Mouse (Mus musculus): Measurements from ENCODE around the gene Pnpla8. TPM values are rescaled to one million over a fixed set of nuclear protein-coding genes. Genes with fewer than 3 reads are reported as not detected.
"Not testable (repeated sequence)": the region's sequence is repeated elsewhere in the genome, so short reads cannot be mapped to it uniquely, and the experiment has no call there.

Pnpla8 gene
- total RNA-seq, 2 experiments from 2014 or later: 117 to 127 TPM

- DNase-seq: no peak
These were observed 48.2 kb downstream of the Pnpla8 start for GRCm38 (mm10) chr12:44269311-44269831.

DNA sequence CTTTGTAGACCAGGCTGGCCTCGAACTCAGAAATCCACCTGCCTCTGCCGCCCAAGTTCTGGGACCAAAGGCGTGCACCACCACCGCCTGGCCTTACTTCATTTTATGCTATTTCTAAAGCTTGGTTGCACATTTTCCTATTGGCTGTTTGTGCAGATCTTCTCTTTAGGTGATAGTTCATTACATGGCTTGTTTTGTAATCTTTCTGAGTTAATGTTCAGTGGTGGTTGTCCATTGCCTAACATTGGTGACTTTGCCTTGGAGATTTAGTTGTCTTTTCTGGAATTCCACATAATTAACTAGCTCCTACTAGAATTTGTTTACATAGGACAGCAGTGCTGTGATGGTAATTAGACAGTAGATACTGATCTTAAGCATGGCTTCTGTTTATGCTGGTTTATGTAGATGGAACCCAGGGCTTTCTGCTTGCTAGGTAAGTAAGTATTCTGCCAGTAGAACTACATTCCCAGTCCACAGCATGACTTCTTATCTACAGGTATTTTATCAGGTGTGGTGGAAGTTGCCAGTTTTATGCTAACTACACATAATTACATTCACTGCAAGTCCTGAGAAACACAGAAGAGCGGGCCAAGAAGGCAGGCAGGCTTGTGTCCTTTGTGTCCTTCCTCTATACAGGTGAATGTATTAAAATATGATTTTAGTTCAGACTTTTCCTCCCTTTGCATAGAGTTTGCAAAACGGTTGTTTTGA, 53.1 kb downstream of the Pnpla8 start:
- DNase-seq: no peak

GRCm38 (mm10) chr12:44280147-44280546, 59.0 kb downstream of the Pnpla8 start:
- not testable (repeated sequence) for DNase-seq

DNA sequence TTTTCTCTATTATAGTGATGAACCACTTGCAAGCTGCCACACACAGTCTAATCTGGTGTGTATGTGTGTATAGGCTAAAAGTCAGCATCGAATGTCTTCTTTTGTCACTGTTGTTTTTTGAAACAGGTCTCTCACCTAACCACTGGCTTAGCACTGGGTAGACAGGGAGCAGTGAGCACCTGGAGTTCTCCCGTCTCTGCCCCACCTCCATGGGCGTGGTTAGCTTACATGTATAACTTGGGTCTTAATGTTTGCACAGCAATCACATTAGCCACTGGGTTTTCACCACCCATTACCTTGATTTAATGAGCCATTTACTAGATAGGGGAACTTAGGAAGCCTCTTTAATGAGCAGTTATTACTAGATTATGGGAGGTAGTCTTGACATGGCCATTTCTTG, 60.4 kb downstream of the Pnpla8 start:
- DNase-seq: no peak

GRCm38 (mm10) chr12:44283378-44283777, 62.2 kb downstream of the Pnpla8 start:
- DNase-seq: no peak

DNA sequence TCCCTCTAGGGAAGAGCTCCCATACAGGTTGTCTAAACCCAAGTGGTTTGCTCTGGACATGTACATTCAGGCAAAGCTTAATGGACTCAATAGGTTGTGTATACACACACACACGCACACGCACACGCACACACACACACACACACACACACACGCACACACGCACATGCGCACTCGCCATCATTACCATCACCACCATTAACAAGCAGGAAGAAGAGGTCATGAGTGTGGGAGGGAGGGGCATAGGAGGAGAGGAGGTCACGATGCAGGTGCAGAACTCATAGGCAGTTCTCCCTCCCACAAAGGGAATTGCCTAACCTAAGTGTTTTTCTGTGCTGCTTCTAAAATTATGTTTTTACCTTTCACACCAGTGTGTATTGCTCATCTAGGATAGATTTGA, 65.8 kb downstream of the Pnpla8 start:
- no peak for DNase-seq

DNA sequence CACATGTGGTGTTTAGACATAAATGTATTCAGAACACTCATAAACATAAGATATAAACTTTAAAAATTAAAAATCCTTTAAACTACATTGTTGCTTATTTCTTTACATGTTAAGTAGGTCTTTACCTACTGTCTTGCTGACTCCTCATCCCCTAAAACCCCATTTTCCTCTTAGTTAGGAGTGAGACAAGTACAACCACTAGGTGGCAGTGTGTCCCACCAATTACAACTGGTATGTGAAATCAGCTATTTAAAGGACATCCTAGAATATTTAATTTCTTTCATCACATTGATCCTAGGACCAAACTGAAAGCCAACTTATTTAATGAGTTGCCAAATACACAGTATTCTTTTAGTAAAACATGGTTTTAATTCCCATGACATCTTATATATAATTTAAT, 71.1 kb downstream of the Pnpla8 start:
- DNase-seq: peak in 1 of 2 experiments; percentile 47

DNA sequence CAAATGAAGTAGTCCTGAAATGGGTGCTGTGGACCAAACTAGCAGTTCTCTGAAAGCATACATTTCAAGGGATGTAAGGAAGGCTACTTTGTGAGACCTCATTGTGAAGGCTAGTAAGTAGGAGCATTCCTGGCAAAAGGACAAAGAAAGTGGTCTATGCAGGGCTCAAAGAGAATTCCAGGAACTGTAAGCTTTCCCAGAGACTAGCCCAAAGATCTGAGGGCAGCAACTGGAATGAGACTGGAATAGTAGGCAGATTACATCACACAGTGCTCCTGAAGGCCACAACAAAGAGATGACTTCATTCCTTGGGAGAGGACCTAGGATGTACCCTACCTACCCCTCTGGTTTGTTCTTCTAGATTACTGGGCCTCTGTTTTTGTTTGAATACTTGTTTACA, 79.6 kb downstream of the Pnpla8 start:
- no peak for DNase-seq

DNA sequence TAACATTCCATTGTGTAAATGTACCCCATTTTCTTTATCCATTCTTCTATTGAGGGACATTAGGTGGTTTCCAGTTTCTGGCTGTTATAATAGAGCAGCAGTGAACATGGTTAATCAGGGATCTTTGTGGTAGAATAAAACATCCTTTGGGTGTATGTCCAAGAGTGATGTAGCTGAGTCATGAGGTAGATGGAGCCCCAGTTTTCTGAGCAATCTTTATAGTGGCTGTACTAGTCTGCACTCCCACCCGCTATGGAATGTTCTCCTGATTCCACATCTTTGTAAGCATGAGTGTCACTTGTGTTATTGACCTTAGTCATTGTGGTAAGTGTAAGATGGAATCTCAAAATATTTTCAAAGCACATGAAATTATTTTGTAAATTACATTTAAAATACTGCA, 82.8 kb downstream of the Pnpla8 start:
- no peak for DNase-seq

DNA sequence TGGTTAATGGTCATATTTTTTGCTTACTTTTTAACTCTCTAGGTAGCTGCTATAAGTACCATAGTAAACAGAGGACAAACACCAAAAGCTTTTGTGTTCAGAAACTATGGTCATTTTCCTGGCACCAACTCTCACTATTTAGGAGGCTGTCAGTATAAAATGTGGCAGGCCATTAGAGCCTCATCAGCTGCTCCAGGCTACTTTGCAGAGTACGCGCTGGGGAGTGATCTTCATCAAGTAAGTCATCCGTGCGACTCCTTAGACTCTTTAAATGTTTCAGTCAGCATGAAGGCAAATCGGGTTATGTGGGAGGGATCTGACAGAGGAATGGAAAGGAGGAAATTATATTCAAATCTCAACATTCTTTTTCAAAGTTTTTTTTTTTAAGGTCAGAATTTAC, 83.7 kb downstream of the Pnpla8 start:
- no peak for DNase-seq

GRCm38 (mm10) chr12:44308221-44308620, 87.1 kb downstream of the Pnpla8 start:
- no peak for DNase-seq

DNA sequence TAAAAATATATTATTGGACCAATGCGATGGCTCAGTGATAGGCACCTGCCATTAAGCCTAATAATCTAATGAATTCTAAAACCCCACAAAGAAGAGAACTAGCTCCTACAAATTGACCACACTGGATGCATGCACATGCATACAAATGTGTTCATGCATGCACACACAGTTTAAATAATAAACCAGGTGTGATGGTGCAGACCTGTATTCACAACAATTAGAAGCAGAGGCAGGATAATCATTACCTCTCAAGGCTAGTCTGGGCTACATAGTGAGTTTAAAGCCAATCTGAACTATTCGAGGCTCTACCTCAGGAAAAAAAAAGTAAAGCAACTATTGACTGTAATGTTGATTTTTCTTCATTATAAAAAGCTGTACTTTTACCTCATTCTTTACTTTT, 94.0 kb downstream of the Pnpla8 start:
- DNase-seq: no peak

- no peak for DNase-seq
These were observed 103.9 kb downstream of the Pnpla8 start for GRCm38 (mm10) chr12:44325091-44325490.

DNA sequence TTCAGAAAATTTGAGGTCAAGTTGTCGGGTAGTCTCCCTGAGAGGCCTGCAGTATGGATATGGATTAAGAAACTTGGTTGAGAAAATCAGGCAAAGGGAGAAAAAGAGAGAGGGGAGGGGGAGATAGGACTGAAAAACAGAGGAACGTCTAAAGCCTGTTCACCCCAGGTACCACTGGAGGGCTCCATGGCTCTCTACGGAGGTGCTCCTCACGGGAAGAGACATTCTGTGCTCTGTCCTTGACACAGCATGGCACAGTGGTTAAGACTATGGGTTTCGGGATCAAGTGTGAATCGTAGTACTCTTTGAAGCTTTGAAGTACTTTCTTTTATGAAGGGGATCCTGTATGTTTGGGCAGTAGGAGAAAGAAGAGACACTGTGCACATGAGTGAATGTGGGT, 106.3 kb downstream of the Pnpla8 start:
- no peak for DNase-seq

GRCm38 (mm10) chr12:44328381-44329315, 107.5 kb downstream of the Pnpla8 start, which contains the start of gene Nrcam:
Gene Nrcam, plus strand, starts transcription at chr12:44328885.
- DNase-seq: peak; percentile 76

DNA sequence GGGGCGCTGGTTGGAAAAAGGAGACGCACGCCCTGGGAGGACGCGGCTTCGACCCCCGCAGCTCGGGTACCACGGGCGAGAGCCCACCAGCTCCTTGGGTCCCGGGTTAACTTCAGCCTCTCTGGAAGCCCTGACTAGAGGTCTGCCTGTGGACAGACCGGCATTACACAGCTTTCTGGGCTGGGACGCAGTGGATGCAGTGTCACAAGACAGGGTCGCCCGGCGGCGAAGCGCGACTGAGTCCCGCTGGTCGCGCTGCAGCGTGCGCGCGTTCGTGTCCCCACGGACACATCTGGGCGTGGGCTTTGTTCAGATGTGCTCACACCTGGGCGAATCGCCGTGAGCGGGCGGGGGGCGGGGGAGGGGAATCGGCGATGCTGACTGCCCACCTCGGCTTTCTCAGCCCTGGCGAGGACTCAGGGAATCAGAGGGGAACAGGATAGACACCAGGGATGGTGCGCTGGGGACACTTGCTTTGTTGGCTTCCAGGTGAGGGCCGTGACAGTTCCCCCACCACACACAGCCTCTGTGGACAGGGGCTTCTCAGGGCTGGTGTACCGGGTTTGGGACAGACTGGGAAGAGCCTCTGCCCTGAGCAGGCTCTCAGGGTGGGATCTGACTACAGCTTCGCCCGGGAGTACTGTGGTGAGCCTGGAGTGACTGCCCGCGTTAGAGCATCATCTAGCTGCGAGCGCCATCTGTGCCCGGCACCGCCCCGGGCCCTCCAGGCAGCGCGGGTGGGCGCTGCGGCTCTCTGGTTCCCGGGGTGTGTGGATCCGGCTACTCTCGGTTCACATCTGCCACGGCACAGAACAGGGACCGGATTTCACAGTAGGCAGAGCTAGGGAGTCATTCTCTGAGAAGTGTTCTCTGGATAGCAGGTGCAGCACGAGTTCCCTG, 108.4 kb downstream of the Pnpla8 start:
- DNase-seq: peak; percentile 71 to 79

- DNase-seq: peak; percentile 28 to 35
These were observed 109.1 kb downstream of the Pnpla8 start for GRCm38 (mm10) chr12:44330216-44330719.

DNA sequence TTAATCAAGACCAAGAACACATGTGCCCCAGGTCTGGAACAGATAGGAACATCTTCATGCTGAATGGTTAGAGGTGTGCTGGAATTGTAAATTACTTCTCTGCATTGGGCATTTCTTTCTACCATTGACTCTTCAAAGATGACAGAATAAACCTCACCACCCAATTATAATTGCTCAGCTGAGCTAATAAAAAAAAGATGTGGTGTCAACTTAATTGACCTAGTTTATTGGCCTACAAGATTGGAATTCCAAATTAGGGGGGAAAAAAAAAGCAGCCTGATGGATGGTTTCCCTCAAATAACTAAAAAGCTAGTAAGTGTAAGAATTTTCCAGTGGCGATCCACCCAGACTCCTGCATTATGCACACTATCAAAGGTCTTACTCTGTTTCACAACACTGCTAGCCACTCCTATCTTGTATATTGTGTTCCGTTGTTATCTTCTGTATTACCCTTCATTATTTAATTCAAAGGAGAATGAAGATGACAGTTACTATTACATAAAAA, 116.0 kb downstream of the Pnpla8 start:
- DNase-seq: no peak

DNA sequence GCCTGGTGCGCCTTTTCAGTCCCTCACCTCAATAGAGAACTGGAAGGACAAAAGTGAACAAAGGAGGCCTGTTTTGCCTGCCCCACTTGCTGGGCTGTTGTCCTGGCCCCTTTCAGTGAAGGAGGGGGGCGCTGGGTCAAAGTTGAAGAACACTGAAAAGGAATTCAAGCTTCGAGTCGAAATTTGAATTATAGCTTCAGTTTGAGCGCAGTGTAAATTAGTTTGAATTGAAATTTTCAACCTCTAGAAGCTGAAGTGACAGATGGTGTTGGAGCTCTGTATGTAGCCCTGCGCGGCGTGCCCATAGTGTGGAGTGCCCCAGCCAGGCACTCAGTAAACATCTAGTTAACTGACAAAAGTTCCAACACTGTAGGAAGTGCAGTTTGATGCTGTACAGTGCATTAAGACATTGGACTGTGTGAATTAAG, 117.0 kb downstream of the Pnpla8 start:
- no peak for DNase-seq

DNA sequence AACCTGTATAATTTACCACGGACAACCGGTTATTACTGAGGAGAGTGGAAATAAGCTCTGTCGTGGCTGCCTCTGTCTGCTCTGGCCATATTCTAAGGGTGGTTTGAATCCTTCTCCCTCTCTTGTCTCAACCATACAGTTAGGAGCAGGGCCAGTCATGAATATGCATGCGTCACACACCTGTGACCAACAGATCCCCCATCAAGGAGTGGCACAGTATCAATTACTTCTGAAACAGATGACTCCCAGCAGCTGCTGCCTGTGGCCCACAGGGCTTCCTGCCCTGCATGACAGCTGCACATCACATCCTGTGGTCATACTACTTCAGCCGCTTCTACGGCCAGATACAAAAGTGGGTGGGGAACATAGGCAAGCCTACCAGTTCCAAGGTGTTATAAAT, 122.9 kb downstream of the Pnpla8 start:
- no peak for DNase-seq

DNA sequence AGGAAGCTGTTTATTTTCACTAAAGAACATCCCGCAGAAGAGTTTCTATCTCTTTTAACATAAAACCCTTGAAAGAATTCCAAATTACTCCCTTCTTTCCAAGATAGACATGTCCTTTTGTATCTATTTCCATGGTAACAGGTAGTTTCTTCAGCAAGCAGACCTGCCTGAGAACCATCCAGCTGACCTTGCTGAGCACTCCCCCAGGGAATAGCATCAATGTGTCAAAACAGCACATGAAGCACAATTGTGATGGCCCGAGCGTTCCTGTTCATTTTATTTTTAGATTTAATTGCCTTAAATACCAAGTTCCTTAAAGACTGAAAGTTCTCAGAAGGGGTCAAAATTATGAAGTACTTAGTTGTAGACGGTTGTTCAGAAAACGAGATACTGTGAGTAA, 124.1 kb downstream of the Pnpla8 start:
- no peak for DNase-seq

GRCm38 (mm10) chr12:44346143-44346542, 125.0 kb downstream of the Pnpla8 start:
- DNase-seq: no peak
